Mouse (Mus musculus): Measurements from ENCODE around the gene Tsr2. TPM values are rescaled to one million over a fixed set of nuclear protein-coding genes. Genes with fewer than 3 reads are reported as not detected.
A peak's percentile ranks its signal among the peaks of the same experiment; 100 is the strongest.

The Tsr2 gene
- total RNA-seq (2014; rRNA removed; ENCODE audit: low replicate concordance) (6.2 and 8.9 TPM in 2 replicates), polyA plus RNA-seq (2015; fragmentation: Nextera tagmentation; extraction: Ambion mirVana) (9.0 and 10.4 TPM in 2 replicates)

DNA sequence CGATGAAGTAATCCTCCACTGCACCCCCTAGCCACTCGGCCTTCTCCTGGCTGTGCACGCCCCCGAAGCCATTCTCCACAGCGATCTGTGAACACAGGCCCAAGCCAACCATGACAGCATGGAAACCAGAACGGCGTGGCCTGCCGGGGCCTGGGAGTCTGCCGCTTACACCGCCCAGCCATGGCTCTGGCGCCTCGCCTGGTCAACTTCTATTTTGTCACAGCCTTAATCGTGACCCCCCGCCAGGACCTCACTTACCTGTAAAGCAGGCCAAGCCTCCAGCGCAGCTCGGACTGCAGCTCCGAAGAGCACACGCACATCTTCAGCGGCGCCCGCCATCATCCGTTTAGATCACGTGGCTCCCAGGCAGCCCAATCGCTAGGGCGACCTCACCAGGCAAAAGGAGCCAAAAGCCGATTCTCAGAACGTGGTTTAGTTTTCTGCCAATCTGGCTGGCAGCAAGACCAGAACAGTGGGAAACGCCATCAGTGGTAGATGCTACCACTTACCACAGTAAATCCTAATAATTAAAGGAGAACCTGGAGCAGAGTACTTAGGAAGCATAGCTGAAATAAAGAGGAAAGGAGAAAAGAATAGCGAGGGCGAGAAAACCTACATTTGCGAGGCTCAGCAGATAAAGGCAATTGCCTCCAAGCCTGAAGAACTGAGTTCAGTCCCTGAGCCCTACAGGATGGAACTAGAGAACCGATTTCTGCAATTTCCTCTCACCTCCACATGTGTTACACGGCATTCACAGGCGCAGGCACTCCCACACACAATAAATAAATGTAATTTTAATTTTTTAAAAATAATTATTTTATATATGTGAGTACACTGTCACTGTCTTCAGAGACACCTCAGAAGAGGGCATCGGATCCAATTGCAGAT, at the start of gene Tsr2:
Gene Tsr2 (minus strand): TSS at position 373 of the 888 bp plus-strand sequence.
- Histone ChIP-seq H3K9me3 (replicated peaks; ENCODE audit: control insufficient read depth, low read length) (no peaks in the 10 kb centered on the region), H3K4me2 (ENCODE audit: low read depth, low read length) (peak within 1 kb of the TSS; percentile 71), H3K4me1 (ENCODE audit: control insufficient read depth, insufficient read depth) (no peaks in the 10 kb centered on the region), H3K36me3 (replicated peaks; ENCODE audit: control insufficient read depth, insufficient read depth, low read length) (no peaks in the 10 kb centered on the region), H3K4me3 (ENCODE audit: low read depth, low read length) (peak within 1 kb of the TSS; percentile 69), H3K27me3 (ENCODE audit: control insufficient read depth, insufficient read depth, low read length) (no peaks in the 10 kb centered on the region), H3K27ac (ENCODE audit: low read depth) (peak within 1 kb of the TSS; percentile 50), H3K9ac (replicated peaks; ENCODE audit: low read depth, low read length) (peak within 1 kb of the TSS; percentile 57)
- 22% methylated on average over 35 of the region's 35 CpGs for WGBS
- TF ChIP-seq CTCF (IDR thresholded peaks at IDR 0.05; ENCODE audit: low read depth) (peak; percentile 22; the same call in 1 of the 2 replicates), EP300 (IDR thresholded peaks at IDR 0.05; ENCODE audit: low read depth) (no peak)
- DNase-seq (ENCODE audit: low spot score): peak; percentile 50
- peak; percentile 90 for ATAC-seq (ENCODE audit: insufficient read depth, low read depth)

- no peak overlapping the region for H3K4me2 ChIP-seq (ENCODE audit: low read depth, low read length)
- no peaks in the 10 kb centered on the region for H3K36me3 ChIP-seq (replicated peaks; ENCODE audit: control insufficient read depth, insufficient read depth, low read length)
- TF ChIP-seq CTCF (IDR thresholded peaks at IDR 0.05; ENCODE audit: low read depth): peak; percentile 41
- TF ChIP-seq EP300 (IDR thresholded peaks at IDR 0.05; ENCODE audit: low read depth): no peak
- no peak overlapping the region for H3K4me3 ChIP-seq (ENCODE audit: low read depth, low read length)
- H3K27me3 ChIP-seq (ENCODE audit: control insufficient read depth, insufficient read depth, low read length): no peaks in the 10 kb centered on the region
- 33% methylated on average over 10 of the region's 10 CpGs for WGBS
- H3K9me3 ChIP-seq (replicated peaks; ENCODE audit: control insufficient read depth, low read length): no peaks in the 10 kb centered on the region
- H3K9ac ChIP-seq (replicated peaks; ENCODE audit: low read depth, low read length): no peak overlapping the region
- H3K4me1 ChIP-seq (ENCODE audit: control insufficient read depth, insufficient read depth): no peaks in the 10 kb centered on the region
- DNase-seq (ENCODE audit: low spot score): no peak
- H3K27ac ChIP-seq (ENCODE audit: low read depth): no peak overlapping the region
- ATAC-seq (ENCODE audit: insufficient read depth, low read depth): no peak
Observed at GRCm38 (mm10) chrX:151132785-151133184, 36.4 kb upstream of the Tsr2 start.

DNA sequence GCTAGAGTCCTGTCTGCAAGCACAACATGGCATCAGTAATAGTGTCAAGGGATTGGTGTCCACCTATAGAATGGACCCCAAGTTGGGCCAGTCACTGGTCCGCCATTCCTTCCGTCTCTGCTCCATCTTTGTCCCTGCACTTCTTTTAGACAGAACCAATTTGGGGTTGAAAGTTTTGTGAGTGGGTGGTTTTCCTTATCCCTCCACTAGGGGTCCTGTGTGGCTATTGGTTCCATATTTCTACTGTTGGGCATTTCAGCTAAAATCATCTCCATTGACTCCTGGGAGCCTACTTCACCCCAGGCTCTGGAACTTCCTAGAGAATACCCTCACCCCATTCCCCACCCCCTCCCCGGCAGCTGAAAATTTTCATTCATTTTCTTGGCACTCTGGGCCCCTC, 34.1 kb upstream of the Tsr2 start:
- TF ChIP-seq EP300 (IDR thresholded peaks at IDR 0.05; ENCODE audit: low read depth) (no peak), CTCF (IDR thresholded peaks at IDR 0.05; ENCODE audit: low read depth) (no peak)
- ATAC-seq (ENCODE audit: insufficient read depth, low read depth) (no peak), DNase-seq (ENCODE audit: low spot score) (no peak)
- no peak overlapping the region for H3K4me2 ChIP-seq (ENCODE audit: low read depth, low read length)
- H3K9me3 ChIP-seq (replicated peaks; ENCODE audit: control insufficient read depth, low read length): no peaks in the 10 kb centered on the region
- H3K4me3 ChIP-seq (ENCODE audit: low read depth, low read length): no peak overlapping the region
- no peaks in the 10 kb centered on the region for H3K4me1 ChIP-seq (ENCODE audit: control insufficient read depth, insufficient read depth)
- no peak overlapping the region for H3K27ac ChIP-seq (ENCODE audit: low read depth)
- H3K27me3 ChIP-seq (ENCODE audit: control insufficient read depth, insufficient read depth, low read length): no peaks in the 10 kb centered on the region
- H3K36me3 ChIP-seq (replicated peaks; ENCODE audit: control insufficient read depth, insufficient read depth, low read length): no peaks in the 10 kb centered on the region
- no peak overlapping the region for H3K9ac ChIP-seq (replicated peaks; ENCODE audit: low read depth, low read length)
- WGBS: 70% methylated on average over 3 of the region's 3 CpGs

DNA sequence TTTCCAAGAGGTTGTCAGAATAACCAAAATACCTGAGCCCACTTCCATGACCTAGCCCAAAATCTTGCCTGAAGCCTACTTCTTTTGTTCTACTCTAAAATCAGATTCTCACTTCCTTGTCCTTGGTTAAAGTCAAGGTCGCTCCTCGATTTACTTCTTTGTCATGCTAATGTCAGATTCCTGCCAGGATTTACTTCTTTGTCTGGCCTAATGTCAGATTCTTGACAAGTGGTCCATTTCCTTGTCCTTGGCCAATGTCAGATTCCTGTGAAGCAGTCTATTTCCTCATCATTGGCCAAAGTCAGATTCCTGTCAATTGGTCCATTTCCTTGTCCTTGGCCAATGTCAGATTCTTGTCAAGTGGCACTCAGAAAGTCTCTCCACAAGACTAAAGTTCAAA, 27.6 kb upstream of the Tsr2 start:
- no peak overlapping the region for H3K4me2 ChIP-seq (ENCODE audit: low read depth, low read length)
- no peak overlapping the region for H3K4me3 ChIP-seq (ENCODE audit: low read depth, low read length)
- DNase-seq (ENCODE audit: low spot score) (no peak), ATAC-seq (ENCODE audit: insufficient read depth, low read depth) (no peak)
- no peaks in the 10 kb centered on the region for H3K27me3 ChIP-seq (ENCODE audit: control insufficient read depth, insufficient read depth, low read length)
- TF ChIP-seq EP300 (IDR thresholded peaks at IDR 0.05; ENCODE audit: low read depth) (no peak), CTCF (IDR thresholded peaks at IDR 0.05; ENCODE audit: low read depth) (no peak)
- H3K27ac ChIP-seq (ENCODE audit: low read depth): no peak overlapping the region
- no peaks in the 10 kb centered on the region for H3K9me3 ChIP-seq (replicated peaks; ENCODE audit: control insufficient read depth, low read length)
- H3K9ac ChIP-seq (replicated peaks; ENCODE audit: low read depth, low read length): no peak overlapping the region
- 65% methylated on average over 2 of the region's 2 CpGs for WGBS
- no peaks in the 10 kb centered on the region for H3K36me3 ChIP-seq (replicated peaks; ENCODE audit: control insufficient read depth, insufficient read depth, low read length)
- H3K4me1 ChIP-seq (ENCODE audit: control insufficient read depth, insufficient read depth): no peaks in the 10 kb centered on the region

- 10% methylated on average over 2 of the region's 2 CpGs for WGBS
- TF ChIP-seq EP300 (IDR thresholded peaks at IDR 0.05; ENCODE audit: low read depth) (no peak), CTCF (IDR thresholded peaks at IDR 0.05; ENCODE audit: low read depth) (peak; percentile 42)
- DNase-seq (ENCODE audit: low spot score) (no peak), ATAC-seq (ENCODE audit: insufficient read depth, low read depth) (no peak)
- Histone ChIP-seq H3K27me3 (ENCODE audit: control insufficient read depth, insufficient read depth, low read length) (no peaks in the 10 kb centered on the region), H3K27ac (ENCODE audit: low read depth) (no peak overlapping the region), H3K36me3 (replicated peaks; ENCODE audit: control insufficient read depth, insufficient read depth, low read length) (no peaks in the 10 kb centered on the region), H3K4me3 (ENCODE audit: low read depth, low read length) (no peak overlapping the region), H3K9ac (replicated peaks; ENCODE audit: low read depth, low read length) (no peak overlapping the region), H3K4me2 (ENCODE audit: low read depth, low read length) (no peak overlapping the region), H3K4me1 (ENCODE audit: control insufficient read depth, insufficient read depth) (no peaks in the 10 kb centered on the region), H3K9me3 (replicated peaks; ENCODE audit: control insufficient read depth, low read length) (no peaks in the 10 kb centered on the region)
Observed at GRCm38 (mm10) chrX:151117432-151117831, 21.1 kb upstream of the Tsr2 start.
